Mouse (Mus musculus) olfactory bulb, adult 2 months (tissue): ENCODE measurements at regions not wholly inside any gene's neighbourhood (a gene's known extent, or its start where the extent isn't known, plus 50 kb on each side); places are given as distances from the start of the nearest gene placed in this dataset.

ENCODE experiments used
- H3K27ac ChIP-seq: fragments of 200-500 bp; 2 replicates; pipeline ENCODE4 v1.5.1; 2012; ENCODE audit warnings: low read depth, low read length; ENCODE audit not compliant: insufficient read depth
- H3K4me1 ChIP-seq: fragments of 200-500 bp; 2 replicates; pipeline ENCODE4 v1.6.1; 2012; ENCODE audit warnings: low read length; ENCODE audit not compliant: control insufficient read depth, insufficient read depth
- H3K4me3 ChIP-seq: fragments of 200-500 bp; 2 replicates; pipeline ENCODE4 v1.5.1; 2012; ENCODE audit warnings: mild to moderate bottlenecking, low read depth, low read length, moderate library complexity; ENCODE audit not compliant: insufficient read depth
- CTCF ChIP-seq: fragments of 200-500 bp; IDR thresholded peaks from 2 replicates; pipeline ENCODE4 v1.5.1; 2012; ENCODE audit warnings: low read depth, mild to moderate bottlenecking, low read length, moderate library complexity; ENCODE audit not compliant: insufficient read depth
- POLR2A ChIP-seq: fragments of 200-500 bp; IDR thresholded peaks from 2 replicates; pipeline ENCODE4 v1.6.1; 2012; ENCODE audit warnings: mild to moderate bottlenecking, low read depth, low read length, moderate library complexity; ENCODE audit not compliant: insufficient read depth
- WGBS: fragments of 180-500 bp; shearing (Covaris S2); methylation state at CpG from one replicate; pipeline ENCODE4 v1.1.7; 2018; 5-methylcytosine and 5-hydroxymethylcytosine counted together

GRCm38 (mm10) chr4:154774332-154774731 lies 62.9 kb upstream of the Ttc34 start:
- WGBS: 46% methylated on average over 2 of the region's 2 CpGs
- TF ChIP-seq POLR2A (no peak), CTCF (no peak)
- Histone ChIP-seq H3K4me3 (no peak overlapping the region), H3K4me1 (no peaks in the 10 kb centered on the region), H3K27ac (no peak overlapping the region)

- Histone ChIP-seq H3K27ac (no peak overlapping the region), H3K4me3 (no peak overlapping the region), H3K4me1 (no peaks in the 10 kb centered on the region)
- TF ChIP-seq POLR2A: no peak
- no peak for TF ChIP-seq CTCF
- 100% methylated on average over 1 of the region's 1 CpGs for WGBS
Observed at GRCm38 (mm10) chr4:154778818-154779217, 58.4 kb upstream of the Ttc34 start.

GRCm38 (mm10) chr4:154781391-154781790 lies 55.9 kb upstream of the Ttc34 start:
- Histone ChIP-seq H3K4me3 (no peak overlapping the region), H3K4me1 (no peaks in the 10 kb centered on the region), H3K27ac (no peak overlapping the region)
- TF ChIP-seq CTCF (no peak), POLR2A (no peak)
- 66% methylated on average over 11 of the region's 11 CpGs for WGBS

- Histone ChIP-seq H3K27ac (no peak overlapping the region), H3K4me1 (no peaks in the 10 kb centered on the region), H3K4me3 (no peak overlapping the region)
- TF ChIP-seq POLR2A (no peak), CTCF (no peak)
- 89% methylated on average over 8 of the region's 8 CpGs for WGBS
Observed at GRCm38 (mm10) chr4:154782291-154782690, 55.0 kb upstream of the Ttc34 start.

- Histone ChIP-seq H3K4me3 (no peak overlapping the region), H3K27ac (no peak overlapping the region), H3K4me1 (peaks cover 4% of the 10 kb centered on the region; the same call in 1 of the 2 replicates)
- TF ChIP-seq POLR2A (no peak), CTCF (no peak)
- WGBS: 74% methylated on average over 8 of the region's 8 CpGs
Observed at GRCm38 (mm10) chr4:154785282-154785987, 51.8 kb upstream of the Ttc34 start.

- no peak overlapping the region for H3K27ac ChIP-seq
- TF ChIP-seq CTCF (no peak), POLR2A (no peak)
- H3K4me3 ChIP-seq: no peak overlapping the region
- 83% methylated on average over 8 of the region's 8 CpGs for WGBS
- H3K4me1 ChIP-seq: peaks cover 4% of the 10 kb centered on the region; the same call in 1 of the 2 replicates
Observed at GRCm38 (mm10) chr4:154787190-154787589, 50.1 kb upstream of the Ttc34 start.
